Mouse (Mus musculus): ENCODE data around the gene Cox5b.

Cox5b gene

DNA sequence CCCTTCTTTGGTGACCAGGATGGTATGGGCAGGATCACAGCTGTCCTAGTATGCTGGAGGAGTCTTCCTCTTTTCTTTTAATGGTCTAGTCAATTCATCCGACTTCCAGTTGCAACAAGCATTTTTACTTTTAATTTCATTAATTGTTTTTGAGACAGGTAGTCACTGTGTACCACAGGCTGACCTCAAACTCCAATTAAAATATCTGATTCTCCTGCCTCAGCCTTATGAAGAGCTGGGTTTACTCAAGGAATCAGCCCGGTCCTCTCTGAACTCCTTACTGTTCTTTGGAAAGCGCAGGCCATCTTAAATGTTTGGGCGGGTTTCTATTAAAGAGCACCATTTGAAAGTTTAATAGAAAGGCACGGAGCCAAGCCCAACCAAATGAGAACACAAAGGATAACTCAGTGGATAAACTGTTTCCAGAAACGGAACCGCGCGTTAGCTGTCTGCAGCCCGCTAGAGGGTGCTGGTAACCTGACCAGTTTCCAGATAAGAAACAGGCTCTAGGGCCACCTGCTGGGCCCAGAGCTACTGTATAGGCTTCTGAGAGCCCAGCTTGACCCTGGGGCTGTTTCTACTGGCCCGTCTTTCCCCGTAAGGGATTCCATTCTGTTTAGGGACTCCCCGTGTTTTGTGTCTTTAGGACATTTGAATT is 7.3 kb upstream of the Cox5b start:
- peak; percentile 85 for DNase-seq (ENCODE audit: low spot score)

- DNase-seq (ENCODE audit: low spot score): no peak
These were observed 496 bp upstream of the Cox5b start for GRCm38 (mm10) chr1:36690671-36691235.

DNA sequence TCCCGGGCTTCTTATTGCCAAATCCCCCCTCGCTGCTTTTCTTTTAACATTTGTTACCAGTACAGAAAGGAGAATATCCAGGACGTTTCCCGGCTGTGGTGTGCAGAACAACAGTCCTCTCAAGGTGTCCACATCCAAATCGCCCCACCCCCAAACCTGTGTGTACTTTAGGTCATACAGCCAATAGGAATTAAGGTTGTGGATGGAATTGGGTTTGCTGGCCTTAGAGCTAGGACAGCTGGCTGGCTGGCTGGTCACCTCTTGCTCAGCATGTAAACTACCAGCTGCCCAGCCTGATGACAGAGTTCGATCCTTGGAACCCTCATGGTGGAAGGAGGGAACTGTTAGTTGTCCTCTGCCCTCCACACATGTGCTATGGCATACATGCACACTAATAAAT is 3.6 kb downstream of the Cox5b start:
- no peak for DNase-seq (ENCODE audit: low spot score)

DNA sequence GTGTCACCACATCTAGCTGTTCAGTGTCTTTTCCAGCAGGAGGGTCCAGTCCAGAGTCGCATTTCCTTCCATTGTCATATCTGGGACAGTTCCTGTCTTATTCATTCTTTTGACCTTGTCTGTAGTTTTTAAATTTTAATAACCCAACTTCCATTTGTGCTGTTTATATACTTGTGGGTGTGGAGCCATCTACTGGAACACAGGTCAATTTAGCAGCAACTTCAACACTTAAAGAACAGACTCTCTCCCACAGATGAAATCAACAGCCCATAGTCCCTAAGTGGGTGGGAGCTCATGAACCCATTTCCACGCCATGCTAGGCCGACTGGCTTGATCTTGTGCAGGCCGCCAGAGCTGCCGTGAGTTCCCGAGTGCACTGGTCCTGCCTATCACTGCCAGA is 5.2 kb downstream of the Cox5b start:
- no peak for DNase-seq (ENCODE audit: low spot score)

DNA sequence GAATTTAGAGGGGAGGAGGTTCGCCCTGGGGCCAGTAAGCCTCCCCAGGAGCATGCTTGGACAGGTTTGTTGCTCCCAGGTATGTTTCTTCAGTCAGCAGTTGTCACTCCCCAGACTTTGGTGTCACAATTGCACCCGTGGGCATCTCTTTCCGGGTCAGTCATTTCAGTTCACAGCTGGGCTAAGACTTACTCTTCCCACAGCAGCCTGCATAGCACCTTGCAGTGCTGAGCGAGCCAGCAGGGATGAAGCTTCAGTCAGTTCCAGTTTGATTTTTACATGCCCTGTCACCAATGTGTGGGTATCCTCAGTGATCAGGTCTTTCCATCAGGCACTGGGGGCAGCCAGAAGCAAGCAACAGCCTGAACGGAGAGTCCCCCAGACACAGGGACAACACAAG is 5.8 kb downstream of the Cox5b start:
- DNase-seq (ENCODE audit: low spot score): no peak

DNA sequence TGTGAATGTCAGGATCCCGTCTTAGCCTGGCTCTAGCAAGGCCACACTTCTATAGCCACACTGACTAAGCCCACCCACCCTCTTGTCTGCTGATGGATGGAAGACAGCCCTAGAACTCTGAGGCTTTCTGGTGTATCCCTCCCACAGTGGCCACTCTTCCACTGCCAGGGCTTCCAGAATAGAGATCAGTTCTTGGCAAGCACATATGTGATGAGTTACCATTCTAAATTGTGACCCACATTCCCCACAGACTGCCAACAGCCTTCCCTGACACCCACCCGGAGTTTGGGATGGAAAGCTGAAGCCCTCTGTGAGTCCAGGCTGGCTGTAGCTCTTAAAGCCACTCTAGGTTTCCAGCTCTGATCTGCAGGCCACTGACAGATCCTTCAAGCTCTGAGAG is 15.9 kb downstream of the Cox5b start:
- no peak for DNase-seq (ENCODE audit: low spot score)

- no peak for DNase-seq (ENCODE audit: low spot score)
These were observed 16.5 kb downstream of the Cox5b start for GRCm38 (mm10) chr1:36707797-36708196.

DNA sequence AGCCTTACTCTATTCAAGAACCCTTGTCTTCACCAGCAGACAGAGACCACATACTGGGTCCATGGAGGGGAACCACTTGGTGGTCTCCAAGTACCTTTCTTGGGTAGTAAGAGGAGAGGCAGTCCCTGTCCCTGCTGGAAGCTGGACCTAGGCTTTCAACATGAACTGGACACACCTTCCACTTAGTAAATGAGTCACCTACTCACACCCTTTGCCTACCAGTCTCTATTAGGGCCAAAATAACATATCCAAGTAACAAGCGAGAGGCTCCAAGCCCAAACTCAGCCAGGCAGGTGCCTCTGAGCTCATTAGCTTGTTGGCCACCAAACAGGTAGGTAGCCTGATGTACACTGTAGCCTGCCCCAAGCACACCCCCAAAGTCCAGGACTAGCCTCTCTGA is 17.4 kb downstream of the Cox5b start:
- DNase-seq (ENCODE audit: low spot score): no peak

DNA sequence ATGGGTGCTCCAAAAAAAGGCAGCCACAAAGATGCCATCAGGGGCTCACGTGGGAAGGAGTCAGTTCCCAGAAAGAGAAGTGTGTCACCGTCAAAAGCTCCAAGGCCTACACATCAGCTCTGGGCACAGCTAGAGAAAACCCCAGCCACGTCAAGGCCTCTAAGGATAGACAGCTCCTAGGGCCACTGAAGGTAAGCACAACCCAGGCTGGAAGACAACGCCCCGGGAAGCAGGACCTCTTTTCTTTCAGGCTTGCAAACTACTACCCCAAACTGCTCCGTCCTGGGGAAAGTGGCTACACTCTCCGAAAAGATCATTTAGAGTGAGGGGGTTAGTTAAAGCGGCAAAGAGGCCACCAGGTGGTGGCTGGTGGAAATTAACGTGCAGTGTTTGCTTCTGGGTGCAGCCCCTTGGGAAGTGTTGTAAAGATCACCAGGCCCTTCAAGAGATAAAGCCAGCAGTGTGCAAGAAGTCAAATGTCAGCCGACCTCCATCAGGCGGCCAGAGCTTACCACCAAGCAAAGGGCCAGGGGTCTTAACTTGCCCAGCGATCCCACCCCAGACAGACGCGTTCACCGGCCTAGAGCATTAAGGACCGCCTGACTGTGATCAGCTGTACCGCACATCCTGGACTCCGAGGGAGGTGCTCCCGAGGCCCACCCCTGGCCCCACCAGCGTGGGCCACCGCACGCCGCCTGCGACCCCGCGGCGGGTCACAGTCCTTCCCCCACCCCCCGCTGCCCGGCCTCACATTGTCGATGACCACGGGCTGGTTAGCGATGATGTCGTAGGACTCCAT is 18.0 kb downstream of the Cox5b start:
- DNase-seq (ENCODE audit: low spot score): no peak

DNA sequence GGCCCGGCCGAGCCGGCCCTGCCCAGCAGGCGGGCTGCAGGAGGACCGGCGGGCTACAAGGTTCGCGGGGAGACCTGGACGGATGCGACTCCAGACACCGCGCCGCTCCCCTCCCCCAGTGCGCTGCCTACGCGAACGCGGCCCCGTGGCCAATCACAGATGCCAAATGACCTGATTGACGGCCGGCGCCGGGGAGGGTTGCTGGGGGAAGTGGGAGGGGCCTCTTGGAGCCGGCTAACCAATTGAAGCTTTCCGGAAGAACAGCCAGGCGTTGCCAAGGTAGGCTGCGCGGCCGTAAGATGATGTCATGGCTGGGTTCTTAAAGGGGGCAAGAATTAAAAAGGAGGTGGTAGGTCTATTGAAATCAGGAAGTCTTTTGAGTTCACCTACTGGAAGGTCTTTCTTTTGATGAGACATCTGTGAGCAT is 18.6 kb downstream of the Cox5b start, which contains the start of gene 4933424G06Rik:
Gene 4933424G06Rik (plus strand): TSS at position 296 of the 427 bp plus-strand sequence.
- DNase-seq (ENCODE audit: low spot score): peak; percentile 98

GRCm38 (mm10) chr1:36711104-36711503 is 19.9 kb downstream of the Cox5b start:
- no peak for DNase-seq (ENCODE audit: low spot score)

DNA sequence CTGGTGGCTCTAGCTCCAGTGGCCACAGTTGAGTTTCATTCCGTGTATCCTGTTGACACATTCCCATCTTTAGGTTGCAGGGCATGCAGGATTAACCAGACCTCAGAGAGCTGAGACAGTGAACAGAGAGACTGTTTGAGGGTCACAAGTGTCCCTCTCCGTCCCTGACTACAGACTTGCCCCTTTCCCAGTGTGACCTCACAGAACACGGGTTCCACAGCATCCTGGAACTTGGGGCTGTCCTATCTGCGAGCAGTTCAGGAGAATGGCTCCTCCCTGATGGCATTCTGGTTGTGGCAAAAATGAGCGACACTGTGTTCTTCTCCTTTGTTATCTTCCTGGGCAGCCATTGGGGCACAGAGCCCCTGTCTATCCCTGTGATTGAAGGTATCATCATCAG is 23.1 kb downstream of the Cox5b start, which contains the start of gene Actr1b:
Gene Actr1b (minus strand): TSS at position 112 of the 400 bp plus-strand sequence.
- no peak for DNase-seq (ENCODE audit: low spot score)

GRCm38 (mm10) chr1:36718786-36719185 is 27.5 kb downstream of the Cox5b start:
- DNase-seq (ENCODE audit: low spot score): no peak

DNA sequence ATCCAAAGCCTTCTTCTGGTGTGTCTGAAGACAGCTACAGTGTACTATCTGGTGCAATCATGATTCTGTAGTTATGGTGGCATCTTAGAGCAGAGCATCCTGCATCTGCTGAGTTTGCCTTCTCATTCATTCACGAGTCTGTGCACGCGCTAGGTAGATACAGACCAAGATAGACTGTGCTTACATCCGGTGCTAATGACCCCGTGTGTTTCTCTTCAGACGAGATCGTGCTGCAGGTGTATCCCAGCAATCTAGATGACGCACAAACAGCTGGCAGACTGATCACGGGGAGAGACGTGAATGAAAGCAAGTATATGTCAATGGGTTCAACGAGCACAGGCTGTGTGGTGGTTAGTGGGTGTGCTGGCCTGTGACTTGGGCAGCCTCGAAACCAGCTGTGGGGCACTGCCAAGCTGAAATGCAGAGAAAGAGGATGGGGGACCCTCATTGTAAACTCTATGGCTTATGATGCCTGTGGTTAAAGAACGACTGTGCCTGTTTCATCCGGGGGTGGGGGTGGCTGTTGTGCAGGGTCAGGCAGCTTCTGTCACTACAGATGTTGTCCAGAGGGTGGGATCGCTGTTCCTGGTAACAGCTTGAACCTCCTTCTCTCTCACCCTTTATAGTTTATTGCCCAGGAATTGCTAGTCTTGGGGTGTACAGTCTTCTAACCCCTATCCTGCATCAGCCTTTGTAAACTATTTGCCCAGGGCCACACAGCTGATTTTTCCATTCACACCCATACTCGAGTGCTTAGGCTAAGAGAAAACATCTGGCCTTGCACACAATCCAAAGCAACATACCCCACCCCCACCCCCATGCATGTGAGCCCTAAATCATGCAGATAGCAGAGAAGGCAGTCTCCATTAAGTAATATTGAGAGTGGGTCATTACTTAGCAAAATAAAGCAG is 32.2 kb downstream of the Cox5b start:
- no peak for DNase-seq (ENCODE audit: low spot score)

DNA sequence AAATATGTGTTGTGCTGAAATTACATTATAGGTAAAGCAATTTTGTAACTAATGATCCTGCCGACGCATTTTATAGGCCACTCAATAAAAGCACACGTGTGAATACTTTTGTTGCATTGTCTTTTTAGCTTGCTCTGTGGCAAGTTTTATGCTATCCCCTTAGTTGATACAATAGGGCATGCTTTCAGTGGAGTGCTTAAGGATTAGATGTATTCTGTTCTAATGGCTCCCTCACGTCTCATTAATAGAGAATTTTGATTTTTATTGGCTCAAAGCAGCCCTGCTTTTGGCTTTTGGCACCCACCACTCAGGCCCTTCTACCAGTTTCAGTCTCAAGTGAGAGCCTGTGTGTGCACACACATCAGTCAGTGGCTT is 32.8 kb downstream of the Cox5b start:
- DNase-seq (ENCODE audit: low spot score): no peak

DNA sequence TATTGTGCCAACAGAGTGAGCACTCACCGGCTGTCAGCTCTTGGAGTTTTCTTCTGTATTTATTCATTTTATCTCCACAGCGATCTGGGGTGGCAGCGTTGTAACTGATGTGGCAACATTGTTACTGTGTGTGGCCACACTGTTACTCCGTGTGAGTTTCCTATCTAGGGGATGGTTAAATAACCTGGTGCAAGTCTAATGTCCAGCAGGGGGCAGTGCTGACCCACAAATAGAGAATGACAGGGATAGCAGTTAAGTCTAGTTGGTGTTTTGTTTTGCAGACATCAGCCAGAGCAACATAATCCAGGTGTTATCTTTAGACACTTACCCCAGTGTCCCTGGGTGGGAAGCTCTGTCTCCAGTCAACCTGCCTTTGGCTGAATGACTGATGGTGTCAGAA is 46.1 kb downstream of the Cox5b start:
- DNase-seq (ENCODE audit: low spot score): peak; percentile 89

GRCm38 (mm10) chr1:36739231-36739630 is 48.0 kb downstream of the Cox5b start:
- no peak for DNase-seq (ENCODE audit: low spot score)

DNA sequence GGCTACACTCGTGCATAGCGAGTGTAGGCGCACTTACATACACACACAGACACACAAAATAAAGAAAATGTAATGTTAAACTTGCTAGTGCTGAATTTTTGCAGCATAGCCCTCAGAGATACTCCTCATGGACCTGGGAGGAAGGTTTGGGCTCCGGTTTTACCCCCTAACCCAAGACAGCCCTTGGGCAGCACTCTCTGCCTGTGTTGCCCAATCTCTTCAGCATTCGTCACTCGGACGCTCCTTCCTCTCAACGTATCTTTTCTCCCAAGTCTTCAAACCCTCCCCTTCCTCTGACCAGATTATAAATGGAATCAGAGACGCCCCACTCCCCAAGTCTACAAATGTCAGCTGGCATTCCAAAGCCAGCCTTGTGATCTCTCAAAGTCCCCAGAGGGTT is 51.8 kb downstream of the Cox5b start:
- DNase-seq (ENCODE audit: low spot score): no peak

Data from testis, postnatal 10 days (tissue).